Mouse (Mus musculus): Measurements from ENCODE around the gene Abtb2.

GRCm38 (mm10) chr2:103762492-103762891, 196.4 kb downstream of the Abtb2 start:
- TF ChIP-seq CTCF (IDR thresholded peaks at IDR 0.05; ENCODE audit: control insufficient read depth, insufficient read depth, low read length), result no peak
- TF ChIP-seq POLR2A (IDR thresholded peaks at IDR 0.05; ENCODE audit: borderline replicate concordance, control insufficient read depth, low read depth, low read length), result no peak

Data from bone marrow, adult 2 months (tissue).